31 mouse cellular contexts compared by ENCODE assay signal in genomic region chr7:93588088-93588487, GRCm38 (mm10).
DNase-seq lines count a peak whose midpoint lies in the region; ATAC-seq and TF ChIP-seq lines count a peak whose summit lies in the region.
"Had no signal": no experiment of that assay in that cellular context is flagged by ENCODE, and none has a peak within 500 bp of the region (broad histone marks: within the 10 kb centered on the region; RNA-seq: fewer than 3 reads in every experiment).

No protein-coding gene starts in this region.

- no peaks in the 10 kb centered on the region for H3K36me3 ChIP-seq in hindbrain, postnatal 0 days (ENCODE audit: insufficient read depth, low read length)
- no peaks in the 10 kb centered on the region for H3K36me3 ChIP-seq in hindbrain, embryonic 14.5 days (replicated peaks; ENCODE audit: control insufficient read depth, insufficient read depth)
- H3K36me3 ChIP-seq: embryonic facial prominence, embryonic 15.5 days; forebrain, embryonic 15.5 days; G1E; hindbrain, embryonic 15.5 days; kidney, embryonic 15.5 days; limb, embryonic 10.5 days; midbrain, embryonic 15.5 days; neural tube, embryonic 15.5 days had no signal

- intact Hi-C loops in heart, postnatal 36 days (cut with DNase I): no loop called here

- no peak overlapping the region for H3K4me3 ChIP-seq in hindbrain, postnatal 0 days (ENCODE audit: low read length)
- no peak overlapping the region for H3K4me3 ChIP-seq in hindbrain, embryonic 14.5 days (replicated peaks; ENCODE audit: low read length)
- H3K4me3 ChIP-seq: embryonic facial prominence, embryonic 15.5 days; forebrain, embryonic 15.5 days; heart, adult 2 months; hindbrain, embryonic 15.5 days; kidney, embryonic 15.5 days; left cerebral cortex, adult 2 months; limb, embryonic 10.5 days; midbrain, embryonic 15.5 days; neural tube, embryonic 15.5 days had no signal

- H3K4me1 ChIP-seq in hindbrain, postnatal 0 days (ENCODE audit: insufficient read depth, low read length): no peaks in the 10 kb centered on the region
- H3K4me1 ChIP-seq in hindbrain, embryonic 14.5 days (replicated peaks; ENCODE audit: control insufficient read depth, insufficient read depth, low read length): no peaks in the 10 kb centered on the region
- H3K4me1 ChIP-seq: embryonic facial prominence, embryonic 15.5 days; forebrain, embryonic 15.5 days; hindbrain, embryonic 15.5 days; kidney, embryonic 15.5 days; limb, embryonic 10.5 days; midbrain, embryonic 15.5 days; neural tube, embryonic 15.5 days had no signal

- ATAC-seq in hindbrain, postnatal 0 days: peak; percentile 80
- no peak for ATAC-seq in hindbrain, embryonic 14.5 days (ENCODE audit: low FRiP score)
- ATAC-seq: forebrain, embryonic 15.5 days; intestine, postnatal 0 days; liver, postnatal 0 days; lung, postnatal 0 days; midbrain, embryonic 15.5 days; Patski had no signal

- H3K9me3 ChIP-seq in hindbrain, postnatal 0 days (ENCODE audit: low read length): no peaks in the 10 kb centered on the region
- H3K9me3 ChIP-seq in hindbrain, embryonic 14.5 days (ENCODE audit: control insufficient read depth, low read length): no peaks in the 10 kb centered on the region
- H3K9me3 ChIP-seq: embryonic facial prominence, embryonic 15.5 days; forebrain, embryonic 15.5 days; hindbrain, embryonic 15.5 days; kidney, embryonic 15.5 days; limb, embryonic 10.5 days; midbrain, embryonic 15.5 days; neural tube, embryonic 15.5 days had no signal

- DNase-seq in cerebellum, adult 9-10 months: peak; percentile 2
- DNase-seq in cerebellum, adult 18-20 months: no peak
- peak; percentile 54 for DNase-seq in hindbrain, postnatal 0 days (ENCODE audit: low spot score)
- no peak for DNase-seq in hindbrain, embryonic 14.5 days (ENCODE audit: low spot score)
- DNase-seq in adrenal gland, postnatal 10 days: peak; percentile 2
- peak; percentile 12 for DNase-seq in brain, adult 2 months (ENCODE audit: low read depth, low spot score)
- DNase-seq in heart, postnatal 36 days: no peak
- no peak for DNase-seq in heart, adult 9 months (ENCODE audit: low spot score in 2 of 2)
- DNase-seq: B cell, adult 2 months; gastrocnemius, postnatal 25 days; heart, adult 2 months; kidney, postnatal 4 days; liver; liver, postnatal 0 days; right cerebral cortex, adult 18-20 months; right cerebral cortex, postnatal 4 days; thymus, postnatal 14 days had no signal

- no peaks in the 10 kb centered on the region for H3K27me3 ChIP-seq in hindbrain, postnatal 0 days (ENCODE audit: insufficient read depth, low read length)
- H3K27me3 ChIP-seq in hindbrain, embryonic 14.5 days (ENCODE audit: control insufficient read depth, insufficient read depth, low read length): no peaks in the 10 kb centered on the region
- H3K27me3 ChIP-seq: CH12.LX; embryonic facial prominence, embryonic 15.5 days; forebrain, embryonic 15.5 days; hindbrain, embryonic 15.5 days; kidney, embryonic 15.5 days; midbrain, embryonic 15.5 days; neural tube, embryonic 15.5 days; Patski had no signal

- H3K9ac ChIP-seq in hindbrain, postnatal 0 days (replicated peaks; ENCODE audit: low read length): no peak overlapping the region
- H3K9ac ChIP-seq in hindbrain, embryonic 14.5 days: no peak overlapping the region
- H3K9ac ChIP-seq: embryonic facial prominence, embryonic 15.5 days; forebrain, embryonic 15.5 days; hindbrain, embryonic 15.5 days; kidney, embryonic 15.5 days; liver, postnatal 0 days; midbrain, embryonic 15.5 days; neural tube, embryonic 15.5 days had no signal

- no peak overlapping the region for H3K4me2 ChIP-seq in hindbrain, postnatal 0 days (ENCODE audit: low read depth, low read length)
- no peak overlapping the region for H3K4me2 ChIP-seq in hindbrain, embryonic 14.5 days (replicated peaks)
- H3K4me2 ChIP-seq: embryonic facial prominence, embryonic 15.5 days; forebrain, embryonic 15.5 days; hindbrain, embryonic 15.5 days; kidney, embryonic 15.5 days; midbrain, embryonic 15.5 days; neural tube, embryonic 15.5 days had no signal

- 78% methylated on average over 1 of the region's 1 CpGs for WGBS in hindbrain, postnatal 0 days
- WGBS in hindbrain, embryonic 14.5 days: 96% methylated on average over 1 of the region's 1 CpGs

- H3K27ac ChIP-seq in hindbrain, postnatal 0 days: no peak overlapping the region
- H3K27ac ChIP-seq in hindbrain, embryonic 14.5 days: no peak overlapping the region
- H3K27ac ChIP-seq: embryonic facial prominence, embryonic 15.5 days; forebrain, embryonic 15.5 days; heart, adult 2 months; hindbrain, embryonic 15.5 days; kidney, embryonic 15.5 days; left cerebral cortex, adult 2 months; limb, embryonic 10.5 days; macrophage; midbrain, embryonic 15.5 days; neural tube, embryonic 15.5 days had no signal

- no peak for TF ChIP-seq CTCF in hindbrain, postnatal 0 days (IDR thresholded peaks at IDR 0.05; ENCODE audit: low read depth)

Comparison
In these comparisons a context has a peak if more than half of its experiments do, and no peak if none do; other contexts are left out.
1. DNase-seq: peak in cerebellum, adult 9-10 months (single experiment), hindbrain, postnatal 0 days (single experiment), adrenal gland, postnatal 10 days (single experiment) and brain, adult 2 months (single experiment); none in cerebellum, adult 18-20 months (0 of 2), hindbrain, embryonic 14.5 days (single experiment), heart, postnatal 36 days (0 of 2) and heart, adult 9 months (0 of 2).